ENCODE assay signal across 8 mouse cellular contexts in genomic region chr7:60243746-60244145, GRCm38 (mm10).
DNase-seq lines count a peak whose midpoint lies in the region; ATAC-seq lines count a peak whose summit lies in the region.
"Not testable (repeated sequence)": the region's sequence is repeated elsewhere in the genome, so short reads cannot be mapped to it uniquely, and the experiment has no call there.

No protein-coding gene starts in this region.

- peak overlapping the region; percentile 45 for H3K4me2 ChIP-seq in forebrain, embryonic 13.5 days
- peak overlapping the region; percentile 47 for H3K4me2 ChIP-seq in midbrain, embryonic 14.5 days (ENCODE audit: low read length)
- peak overlapping the region; percentile 30 for H3K4me2 ChIP-seq in stomach, embryonic 15.5 days

- not testable (repeated sequence) for H3K9me3 ChIP-seq in forebrain, embryonic 13.5 days (replicated peaks); midbrain, embryonic 14.5 days (ENCODE audit: control insufficient read depth, low read length); stomach, embryonic 15.5 days

- WGBS in forebrain, embryonic 13.5 days = 33% methylated on average over 11 of the region's 11 CpGs
- 25% methylated on average over 11 of the region's 11 CpGs for WGBS in midbrain, embryonic 14.5 days
- 31% methylated on average over 11 of the region's 11 CpGs for WGBS in stomach, embryonic 15.5 days

- H3K27me3 ChIP-seq in forebrain, embryonic 13.5 days; midbrain, embryonic 14.5 days (ENCODE audit: control insufficient read depth, insufficient read depth, low read length); stomach, embryonic 15.5 days (replicated peaks): not testable (repeated sequence)

- intact Hi-C loops in heart, postnatal 14 days (cut with DNase I) = not testable (repeated sequence)

- H3K36me3 ChIP-seq in forebrain, embryonic 13.5 days (ENCODE audit: poor library complexity, severe bottlenecking); midbrain, embryonic 14.5 days (ENCODE audit: control insufficient read depth, insufficient read depth, low read length); stomach, embryonic 15.5 days: not testable (repeated sequence)

- not testable (repeated sequence) for H3K27ac ChIP-seq in forebrain, embryonic 13.5 days; midbrain, embryonic 14.5 days (replicated peaks; ENCODE audit: low read depth, low read length); stomach, embryonic 15.5 days

- not testable (repeated sequence) for H3K4me1 ChIP-seq in forebrain, embryonic 13.5 days; midbrain, embryonic 14.5 days (ENCODE audit: control insufficient read depth, insufficient read depth, low read length); stomach, embryonic 15.5 days

- peak; percentile 88 for ATAC-seq in forebrain, embryonic 13.5 days
- not testable (repeated sequence) for ATAC-seq in midbrain, embryonic 14.5 days (ENCODE audit: low FRiP score, low TSS enrichment)
- ATAC-seq in stomach, embryonic 15.5 days (ENCODE audit: insufficient read depth, low FRiP score, low read depth) = peak; percentile 68; the same call in 1 of the 2 replicates

- peak overlapping the region; percentile 43 for H3K4me3 ChIP-seq in forebrain, embryonic 13.5 days
- H3K4me3 ChIP-seq in midbrain, embryonic 14.5 days (replicated peaks; ENCODE audit: low read depth, low read length) = peak overlapping the region; percentile 38
- H3K4me3 ChIP-seq in stomach, embryonic 15.5 days (replicated peaks) = peak overlapping the region; percentile 40

- peak overlapping the region; percentile 52 for H3K9ac ChIP-seq in forebrain, embryonic 13.5 days
- 0 out of 2 replicates have a peak overlapping the region, but pooled peaks have one; percentile 31 for H3K9ac ChIP-seq in midbrain, embryonic 14.5 days (replicated peaks; ENCODE audit: low read length)
- not testable (repeated sequence) for H3K9ac ChIP-seq in stomach, embryonic 15.5 days

- DNase-seq in NIH3T3 (ENCODE audit: low read depth) (peak; percentile 78), liver (peak; percentile 21)
- peak; percentile 65 for DNase-seq in cerebellum, adult 9-10 months
- DNase-seq in heart, postnatal 14 days = peak; percentile 9 to 58
- peak; percentile 58 for DNase-seq in kidney, postnatal 10 days
- peak; percentile 79 for DNase-seq in midbrain, embryonic 14.5 days

Comparison
In these comparisons a context has a peak if more than half of its experiments do, and no peak if none do; other contexts are left out.
1. DNase-seq: peak in every context shown above with its lines; median percentile 79 in midbrain, embryonic 14.5 days; 78 in NIH3T3; 65 in cerebellum, adult 9-10 months; 58 in kidney, postnatal 10 days; 34 in heart, postnatal 14 days; 21 in liver.